Mouse (Mus musculus) embryonic fibroblast, embryonic 13.5 days (primary cell): Measurements from ENCODE around the gene Galnt6. TPM values are rescaled to one million over a fixed set of nuclear protein-coding genes. Genes with fewer than 3 reads are reported as not detected.

ENCODE experiments used
- H3K27ac ChIP-seq: 2 replicates; pipeline ENCODE4 v1.5.1; 2012; ENCODE audit warnings: low read length, control low read depth, inconsistent platforms; ENCODE audit not compliant: insufficient read depth
- H3K4me1 ChIP-seq: 2 replicates; pipeline ENCODE4 v1.6.1; 2011; ENCODE audit warnings: low read length; ENCODE audit not compliant: control insufficient read depth, insufficient read depth
- H3K4me3 ChIP-seq: 2 replicates; pipeline ENCODE4 v1.5.1; 2011; ENCODE audit warnings: mild to moderate bottlenecking, control low read depth, low read length; ENCODE audit not compliant: insufficient read depth
- CTCF ChIP-seq: IDR thresholded peaks from 2 replicates; pipeline ENCODE4 v1.5.1; 2011; ENCODE audit warnings: mild to moderate bottlenecking, control low read depth, low read length, moderate library complexity, borderline replicate concordance; ENCODE audit not compliant: insufficient read depth
- POLR2A ChIP-seq: IDR thresholded peaks from 2 replicates; pipeline ENCODE4 v1.6.1; 2011; ENCODE audit warnings: low read depth, mild to moderate bottlenecking, control low read depth, low read length, moderate library complexity
- polyA plus RNA-seq: library from polyadenylated mRNA; stranded (reverse); fragments of >200 nt; gene quantifications from 2 replicates; pipeline ENCODE4 v1.2.4, GENCODE M21; 2011; ENCODE audit warnings: low read depth; ENCODE audit not compliant: missing spikeins, insufficient read length

Galnt6 gene
- polyA plus RNA-seq, 1 experiment, result not detected

GRCm38 (mm10) chr15:100738351-100738781, 9.2 kb upstream of the Galnt6 start:
- no peak overlapping the region for H3K4me3 ChIP-seq
- TF ChIP-seq CTCF (no peak), POLR2A (no peak)
- no peaks in the 10 kb centered on the region for H3K4me1 ChIP-seq
- H3K27ac ChIP-seq, result no peak overlapping the region

GRCm38 (mm10) chr15:100737667-100738066, 8.5 kb upstream of the Galnt6 start:
- TF ChIP-seq CTCF, result no peak
- no peak for TF ChIP-seq POLR2A
- Histone ChIP-seq H3K27ac (no peak overlapping the region), H3K4me1 (no peaks in the 10 kb centered on the region), H3K4me3 (no peak overlapping the region)

GRCm38 (mm10) chr15:100735953-100736300, 6.8 kb upstream of the Galnt6 start:
- Histone ChIP-seq H3K4me1 (no peaks in the 10 kb centered on the region), H3K4me3 (no peak overlapping the region), H3K27ac (no peak overlapping the region)
- no peak for TF ChIP-seq CTCF
- TF ChIP-seq POLR2A, result no peak

GRCm38 (mm10) chr15:100735095-100735952, 6.1 kb upstream of the Galnt6 start:
- Histone ChIP-seq H3K27ac (no peak overlapping the region), H3K4me1 (no peaks in the 10 kb centered on the region), H3K4me3 (no peak overlapping the region)
- TF ChIP-seq CTCF (no peak), POLR2A (no peak)

- no peak for TF ChIP-seq CTCF
- no peak for TF ChIP-seq POLR2A
Measured at GRCm38 (mm10) chr15:100732580-100732979, 3.4 kb upstream of the Galnt6 start.

GRCm38 (mm10) chr15:100731081-100731480, 1.9 kb upstream of the Galnt6 start:
- no peak for TF ChIP-seq POLR2A
- no peak for TF ChIP-seq CTCF
- Histone ChIP-seq H3K4me1 (no peaks in the 10 kb centered on the region), H3K27ac (no peak overlapping the region), H3K4me3 (no peak overlapping the region)

More at GRCm38 (mm10) chr15:100732580-100732979, 3.4 kb upstream of the Galnt6 start:
- Histone ChIP-seq H3K4me1 (no peaks in the 10 kb centered on the region), H3K27ac (no peak overlapping the region), H3K4me3 (no peak overlapping the region)

GRCm38 (mm10) chr15:100728586-100728985, 590 bp downstream of the Galnt6 start:
- Histone ChIP-seq H3K4me3 (no peak overlapping the region), H3K27ac (no peak overlapping the region)
- no peak for TF ChIP-seq POLR2A
- no peak for TF ChIP-seq CTCF

GRCm38 (mm10) chr15:100727834-100728233, 1.3 kb downstream of the Galnt6 start:
- no peak overlapping the region for H3K27ac ChIP-seq
- TF ChIP-seq CTCF (no peak), POLR2A (no peak)
- no peak overlapping the region for H3K4me3 ChIP-seq
- no peaks in the 10 kb centered on the region for H3K4me1 ChIP-seq

More at GRCm38 (mm10) chr15:100728586-100728985, 590 bp downstream of the Galnt6 start:
- H3K4me1 ChIP-seq, result no peaks in the 10 kb centered on the region

- H3K27ac ChIP-seq, result no peak overlapping the region
- no peak overlapping the region for H3K4me3 ChIP-seq
- TF ChIP-seq POLR2A (no peak), CTCF (no peak)
- H3K4me1 ChIP-seq, result no peaks in the 10 kb centered on the region
Measured at GRCm38 (mm10) chr15:100726721-100727120, 2.5 kb downstream of the Galnt6 start.

GRCm38 (mm10) chr15:100723505-100723904, 5.7 kb downstream of the Galnt6 start:
- Histone ChIP-seq H3K4me3 (no peak overlapping the region), H3K27ac (no peak overlapping the region), H3K4me1 (no peaks in the 10 kb centered on the region)
- TF ChIP-seq POLR2A (no peak), CTCF (no peak)
